Mouse (Mus musculus) CD4-positive naive resting alpha-beta T cell, adult 57 days (primary cell): ENCODE data around the gene Slc4a5. TPM values are rescaled to one million over a fixed set of nuclear protein-coding genes. Genes with fewer than 3 reads are reported as not detected.

Experiments
- total RNA-seq: library from RNA; stranded (reverse); gene quantifications from one replicate; pipeline ENCODE4 v1.2.4, GENCODE M21; 2023

Slc4a5 gene
- not detected for total RNA-seq

DNA sequence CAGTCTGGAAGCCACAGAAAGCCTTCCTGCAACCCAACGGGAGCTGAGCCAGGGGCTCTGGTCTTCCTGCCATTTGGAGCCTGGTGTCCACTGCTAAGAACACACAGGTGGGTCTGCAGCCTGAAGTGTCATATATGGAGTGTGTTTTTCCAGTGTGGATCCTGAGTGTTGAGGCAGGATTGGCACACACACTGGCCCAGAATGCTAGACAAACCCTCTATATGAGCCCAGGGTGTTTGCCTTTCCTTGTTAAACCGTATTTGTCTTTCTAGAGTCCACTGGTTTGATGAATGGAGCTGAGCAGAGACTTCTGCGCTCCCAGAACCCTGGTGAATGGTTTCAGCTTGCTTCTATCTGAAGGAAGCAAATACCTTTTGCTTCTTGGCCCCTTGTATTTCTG lies at the start of gene Slc4a5:
Slc4a5 (plus strand) TSS at position 15 of the 400 bp plus-strand sequence.

DNA sequence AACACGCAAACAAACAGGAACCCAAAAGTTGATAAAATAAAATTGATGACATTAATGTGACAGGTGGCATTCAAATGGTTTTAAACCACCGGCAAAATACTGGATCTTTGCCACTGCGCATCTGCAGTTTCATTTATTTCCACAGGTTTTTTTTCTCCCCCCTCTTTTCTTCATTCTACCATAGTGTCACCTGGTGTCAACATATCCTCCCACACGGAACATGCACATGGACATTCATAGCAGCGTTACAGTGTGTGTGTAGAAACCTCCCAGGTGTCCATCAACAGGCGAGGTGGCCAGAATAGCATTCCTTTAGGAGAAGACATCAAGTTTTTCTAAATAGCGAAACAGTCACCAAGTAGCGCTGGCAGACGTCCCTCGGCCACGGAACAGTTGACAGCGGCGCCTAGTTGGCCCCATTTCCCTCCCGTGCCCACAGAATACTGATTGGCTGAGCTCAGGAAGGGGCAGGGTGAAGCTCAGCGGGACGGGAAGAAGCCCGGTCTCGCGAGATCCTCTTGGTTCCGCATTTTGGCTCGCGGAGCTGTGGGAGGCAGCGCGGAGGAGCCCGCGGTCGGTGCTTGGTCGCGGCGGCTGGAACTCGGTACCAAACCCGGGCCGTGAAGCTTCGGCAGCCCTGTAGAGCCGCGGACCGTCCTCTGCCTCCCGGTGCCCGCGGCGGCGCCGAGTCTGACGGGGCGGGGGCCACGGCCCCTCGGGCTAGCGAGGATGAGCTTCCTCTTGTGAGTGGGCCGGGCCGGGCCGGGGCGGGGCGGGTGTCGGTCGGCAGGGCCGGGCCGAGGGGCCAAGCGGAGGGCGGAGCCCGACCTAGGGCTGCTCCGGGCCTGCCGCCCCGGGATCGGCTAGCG lies 106.1 kb downstream of the Slc4a5 start, which contains the start of the genes Mthfd2 and Mob1a:
Mthfd2 (minus strand) TSS at position 384 of the 869 bp plus-strand sequence.
Mob1a (plus strand) TSS at position 492 of the 869 bp plus-strand sequence.

DNA sequence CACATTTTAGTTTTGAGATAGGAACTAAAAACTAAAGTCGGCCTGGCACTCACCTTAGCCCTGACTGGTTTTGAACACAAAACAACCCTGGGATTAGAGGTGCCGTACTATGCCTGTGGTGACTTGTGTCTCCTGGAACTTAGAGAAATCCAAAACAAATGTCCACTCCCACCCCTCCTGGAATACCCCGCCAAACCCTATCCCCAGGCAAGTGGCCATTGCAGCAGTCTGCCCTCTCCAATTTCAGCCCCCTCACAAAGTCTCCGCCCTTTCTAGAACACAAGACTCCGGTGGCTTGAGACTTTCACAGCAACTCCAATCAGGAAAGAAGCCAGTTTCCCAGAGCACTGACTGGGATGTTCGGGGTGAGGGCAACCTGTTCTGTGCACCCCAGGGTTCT lies 129.2 kb downstream of the Slc4a5 start, which contains the start of gene Bola3:
Bola3 (plus strand) TSS at position 275 of the 400 bp plus-strand sequence.

Other genes starting within 250 kb of the Slc4a5 start
- 15.5 TPM for gene Dok1, start 186.4 kb upstream of the Slc4a5 start, total RNA-seq
- gene Loxl3, start 185.7 kb upstream of the Slc4a5 start, total RNA-seq, result 1.2 TPM
- gene Aup1, start 165.3 kb upstream of the Slc4a5 start, total RNA-seq, result 383 TPM
- gene Htra2, start 164.6 kb upstream of the Slc4a5 start, total RNA-seq, result 34.5 TPM
- 15.3 TPM for gene Dqx1, start 162.0 kb upstream of the Slc4a5 start, total RNA-seq
- gene Tlx2, start 149.5 kb upstream of the Slc4a5 start, total RNA-seq, result not detected
- gene Pcgf1, start 142.0 kb upstream of the Slc4a5 start, total RNA-seq, result 28.6 TPM
- gene Lbx2, start 133.5 kb upstream of the Slc4a5 start, total RNA-seq, result not detected
- 12.8 TPM for gene Ccdc142, start 118.2 kb upstream of the Slc4a5 start, total RNA-seq
- gene Gm42688, start 118.2 kb upstream of the Slc4a5 start, total RNA-seq, result 8.3 TPM
- 28.2 TPM for gene Mrpl53, start 110.8 kb upstream of the Slc4a5 start, total RNA-seq
- gene Mogs, start 104.3 kb upstream of the Slc4a5 start, total RNA-seq, result 34.1 TPM
- gene Wbp1, start 98.3 kb upstream of the Slc4a5 start, total RNA-seq, result 41.6 TPM
- 28.5 TPM for gene Ino80b, start 94.4 kb upstream of the Slc4a5 start, total RNA-seq
- gene Rtkn, start 84.4 kb upstream of the Slc4a5 start, total RNA-seq, result not detected
- 0.53 TPM for gene Wdr54, start 63.4 kb upstream of the Slc4a5 start, total RNA-seq
- gene 1700003E16Rik, start 63.4 kb upstream of the Slc4a5 start, total RNA-seq, result not detected
- 127 TPM for gene Dctn1, start 53.9 kb upstream of the Slc4a5 start, total RNA-seq
- gene Mthfd2, start 106.1 kb downstream of the Slc4a5 start, total RNA-seq, result 48.9 TPM
- gene Mob1a, start 106.2 kb downstream of the Slc4a5 start, total RNA-seq, result 97.1 TPM
- gene Bola3, start 129.3 kb downstream of the Slc4a5 start, total RNA-seq, result 28.4 TPM
- 191 TPM for gene Tet3, start 239.3 kb downstream of the Slc4a5 start, total RNA-seq